Mouse (Mus musculus) olfactory bulb, adult 2 months (tissue): Measurements from ENCODE around the gene Rsrp1.

ENCODE experiments used
- CTCF ChIP-seq: fragments of 200-500 bp; IDR thresholded peaks from 2 replicates; pipeline ENCODE4 v1.5.1; 2012; ENCODE audit warnings: low read depth, mild to moderate bottlenecking, low read length, moderate library complexity; ENCODE audit not compliant: insufficient read depth
- POLR2A ChIP-seq: fragments of 200-500 bp; IDR thresholded peaks from 2 replicates; pipeline ENCODE4 v1.6.1; 2012; ENCODE audit warnings: mild to moderate bottlenecking, low read depth, low read length, moderate library complexity; ENCODE audit not compliant: insufficient read depth

DNA sequence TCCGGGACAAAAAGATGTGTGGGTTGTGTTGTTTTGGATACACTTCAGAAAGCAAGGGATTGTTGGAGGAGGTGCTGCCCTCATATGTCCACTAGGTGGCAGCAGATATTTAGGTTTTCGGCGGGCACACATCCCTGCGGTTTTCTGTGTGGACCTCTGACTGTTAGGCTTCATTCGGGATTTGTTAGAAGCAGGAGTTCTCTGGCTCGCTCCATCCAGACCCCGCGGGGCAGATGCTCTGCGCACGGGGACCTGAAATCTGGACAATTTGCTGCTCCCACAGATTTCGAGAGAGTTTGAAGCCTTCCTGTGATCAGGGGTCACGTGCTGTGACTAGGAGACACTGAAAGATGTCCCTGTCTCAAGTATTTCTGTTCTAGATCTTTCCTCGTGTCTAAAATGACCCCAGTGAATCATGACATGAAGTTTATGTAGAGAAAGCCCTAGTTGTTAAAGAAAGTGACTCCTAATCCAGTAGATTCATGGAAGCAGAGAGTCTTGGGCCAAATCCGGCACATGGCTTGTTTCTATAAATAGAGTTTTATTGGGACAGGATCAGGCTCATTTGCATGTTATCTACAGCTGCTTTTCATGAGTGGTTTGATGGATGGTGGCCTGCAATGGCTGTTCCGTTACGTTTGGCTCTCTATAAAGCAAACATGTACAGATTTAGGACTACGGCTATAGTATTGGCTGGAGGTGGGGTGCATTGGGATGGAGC is 22.8 kb downstream of the Rsrp1 start:
- TF ChIP-seq POLR2A (no peak), CTCF (peak; percentile 55; the same call in 1 of the 2 replicates)
